Mouse (Mus musculus) kidney, postnatal 25 days (tissue): ENCODE measurements around the gene Guf1.

Experiments
- DNase-seq, 2 experiments: peaks; one replicate each; pipeline ENCODE4 v3.0.0; 2021; ENCODE audit warnings: mixed read lengths in 2 of 2

Guf1 gene

GRCm38 (mm10) chr5:69556628-69557403 is at the start of gene Guf1:
TSS of gene Guf1 (plus strand) at chr5:69556923.
- peak; percentile 93 to 94 for DNase-seq

GRCm38 (mm10) chr5:69507045-69507444 is 49.7 kb upstream of the Guf1 start:
- no peak for DNase-seq

- DNase-seq, result no peak
Observed at GRCm38 (mm10) chr5:69511631-69512030, 45.1 kb upstream of the Guf1 start.

- no peak for DNase-seq
Observed at GRCm38 (mm10) chr5:69512203-69512602, 44.5 kb upstream of the Guf1 start.

GRCm38 (mm10) chr5:69520661-69521278 is 36.0 kb upstream of the Guf1 start:
- DNase-seq, result peak; percentile 39 to 58

GRCm38 (mm10) chr5:69522064-69522463 is 34.7 kb upstream of the Guf1 start:
- no peak for DNase-seq

GRCm38 (mm10) chr5:69523944-69524343 is 32.8 kb upstream of the Guf1 start:
- no peak for DNase-seq

- no peak for DNase-seq
Observed at GRCm38 (mm10) chr5:69541680-69542079, 15.0 kb upstream of the Guf1 start.

GRCm38 (mm10) chr5:69542489-69542888 is 14.2 kb upstream of the Guf1 start, which contains the start of gene Yipf7:
TSS of gene Yipf7 (minus strand) at chr5:69542648.
- no peak for DNase-seq

- DNase-seq, result no peak
Observed at GRCm38 (mm10) chr5:69557404-69557935, 747 bp downstream of the Guf1 start.

- DNase-seq, result peak; percentile 87 to 92
Observed at GRCm38 (mm10) chr5:69591640-69592461, 35.1 kb downstream of the Guf1 start, which contains the start of gene Gnpda2. TSS of gene Gnpda2 (minus strand) at chr5:69592340.

- DNase-seq, result no peak
Observed at GRCm38 (mm10) chr5:69601027-69601426, 44.3 kb downstream of the Guf1 start.

GRCm38 (mm10) chr5:69613209-69613796 is 56.6 kb downstream of the Guf1 start:
- no peak for DNase-seq

GRCm38 (mm10) chr5:69620899-69621298 is 64.2 kb downstream of the Guf1 start:
- DNase-seq, result no peak
